Mouse (Mus musculus): ENCODE results near the gene Nrxn2. TPM values are rescaled to one million over a fixed set of nuclear protein-coding genes. Genes with fewer than 3 reads are reported as not detected.

Nrxn2 gene
- polyA plus RNA-seq, 1 experiment from 2014 or later: 1.4 TPM

GRCm38 (mm10) chr19:6569561-6569960 is 151.0 kb downstream of the Nrxn2 start:
- Histone ChIP-seq H3K9me3 (ENCODE audit: control insufficient read depth) (no peaks in the 10 kb centered on the region), H3K27me3 (replicated peaks; ENCODE audit: control insufficient read depth, insufficient read depth, low read length) (no peaks in the 10 kb centered on the region), H3K9ac (ENCODE audit: low read depth, low read length) (no peak overlapping the region), H3K36me3 (ENCODE audit: control insufficient read depth, insufficient read depth) (no peaks in the 10 kb centered on the region), H3K4me1 (replicated peaks; ENCODE audit: control insufficient read depth, insufficient read depth, low read length) (no peaks in the 10 kb centered on the region), H3K4me2 (replicated peaks; ENCODE audit: low read depth) (no peak overlapping the region), H3K27ac (ENCODE audit: low read depth, low read length) (no peak overlapping the region), H3K4me3 (ENCODE audit: low read depth, low read length) (no peak overlapping the region)
- ATAC-seq: no peak
- TF ChIP-seq CTCF (IDR thresholded peaks at IDR 0.05; ENCODE audit: low read depth): no peak
- WGBS: 47% methylated on average over 5 of the region's 5 CpGs

GRCm38 (mm10) chr19:6571476-6571875 is 152.9 kb downstream of the Nrxn2 start:
- no peak for TF ChIP-seq CTCF (IDR thresholded peaks at IDR 0.05; ENCODE audit: low read depth)
- Histone ChIP-seq H3K9me3 (ENCODE audit: control insufficient read depth) (no peaks in the 10 kb centered on the region), H3K9ac (ENCODE audit: low read depth, low read length) (no peak overlapping the region), H3K27ac (ENCODE audit: low read depth, low read length) (no peak overlapping the region), H3K4me3 (ENCODE audit: low read depth, low read length) (no peak overlapping the region), H3K27me3 (replicated peaks; ENCODE audit: control insufficient read depth, insufficient read depth, low read length) (peaks cover 4% of the 10 kb centered on the region; the same call in 1 of the 2 replicates), H3K4me2 (replicated peaks; ENCODE audit: low read depth) (no peak overlapping the region), H3K4me1 (replicated peaks; ENCODE audit: control insufficient read depth, insufficient read depth, low read length) (no peaks in the 10 kb centered on the region), H3K36me3 (ENCODE audit: control insufficient read depth, insufficient read depth) (no peaks in the 10 kb centered on the region)
- WGBS: 69% methylated on average over 5 of the region's 5 CpGs
- no peak for ATAC-seq

GRCm38 (mm10) chr19:6572001-6572400 is 153.5 kb downstream of the Nrxn2 start:
- Histone ChIP-seq H3K27me3 (replicated peaks; ENCODE audit: control insufficient read depth, insufficient read depth, low read length) (peaks cover 7% of the 10 kb centered on the region), H3K9ac (ENCODE audit: low read depth, low read length) (no peak overlapping the region), H3K4me3 (ENCODE audit: low read depth, low read length) (no peak overlapping the region), H3K36me3 (ENCODE audit: control insufficient read depth, insufficient read depth) (no peaks in the 10 kb centered on the region), H3K4me2 (replicated peaks; ENCODE audit: low read depth) (no peak overlapping the region), H3K4me1 (replicated peaks; ENCODE audit: control insufficient read depth, insufficient read depth, low read length) (no peaks in the 10 kb centered on the region), H3K27ac (ENCODE audit: low read depth, low read length) (no peak overlapping the region), H3K9me3 (ENCODE audit: control insufficient read depth) (no peaks in the 10 kb centered on the region)
- WGBS: 38% methylated on average over 4 of the region's 4 CpGs
- no peak for TF ChIP-seq CTCF (IDR thresholded peaks at IDR 0.05; ENCODE audit: low read depth)
- no peak for ATAC-seq

Small RNAs within 50 kb of the gene (microRNA-seq; reads per million reads assigned to microRNA genes)
- gene Gm26460: not detected

Other genes with a start within 250 kb of the Nrxn2 start
- 0.20 TPM in 1 of 2 replicates, not detected in the other for gene Majin, start 234.3 kb upstream of the Nrxn2 start, polyA plus RNA-seq (2015; fragmentation: Nextera tagmentation; extraction: Ambion mirVana)
- 0.26 and 0.34 TPM in 2 replicates for gene Gpha2, start 192.4 kb upstream of the Nrxn2 start, polyA plus RNA-seq (2015; fragmentation: Nextera tagmentation; extraction: Ambion mirVana)
- gene Ppp2r5b, start 182.9 kb upstream of the Nrxn2 start, polyA plus RNA-seq (2015; fragmentation: Nextera tagmentation; extraction: Ambion mirVana): 15.2 and 17.1 TPM in 2 replicates
- gene Atg2a, start 177.1 kb upstream of the Nrxn2 start, polyA plus RNA-seq (2015; fragmentation: Nextera tagmentation; extraction: Ambion mirVana): 3.6 and 4.0 TPM in 2 replicates
- gene Ehd1, start 142.0 kb upstream of the Nrxn2 start, polyA plus RNA-seq (2015; fragmentation: Nextera tagmentation; extraction: Ambion mirVana): 177 and 201 TPM in 2 replicates
- gene Cdc42bpg, start 112.3 kb upstream of the Nrxn2 start, polyA plus RNA-seq (2015; fragmentation: Nextera tagmentation; extraction: Ambion mirVana): 1.8 and 2.3 TPM in 2 replicates
- gene Men1, start 83.8 kb upstream of the Nrxn2 start, polyA plus RNA-seq (2015; fragmentation: Nextera tagmentation; extraction: Ambion mirVana): 17.1 and 19.6 TPM in 2 replicates
- 4.1 and 4.3 TPM in 2 replicates for gene Map4k2, start 77.6 kb upstream of the Nrxn2 start, polyA plus RNA-seq (2015; fragmentation: Nextera tagmentation; extraction: Ambion mirVana)
- gene Sf1, start 55.0 kb upstream of the Nrxn2 start, polyA plus RNA-seq (2015; fragmentation: Nextera tagmentation; extraction: Ambion mirVana): 51.9 and 55.3 TPM in 2 replicates
- gene Pygm, start 34.3 kb upstream of the Nrxn2 start, polyA plus RNA-seq (2015; fragmentation: Nextera tagmentation; extraction: Ambion mirVana): 4.1 and 4.7 TPM in 2 replicates
- 38.5 and 41.5 TPM in 2 replicates for gene Rasgrp2, start 19.4 kb upstream of the Nrxn2 start, polyA plus RNA-seq (2015; fragmentation: Nextera tagmentation; extraction: Ambion mirVana)
- gene Slc22a12, start 124.3 kb downstream of the Nrxn2 start, polyA plus RNA-seq (2015; fragmentation: Nextera tagmentation; extraction: Ambion mirVana): not detected in 2 replicates

Measured in intestine, postnatal 0 days (tissue).